Mouse (Mus musculus) c-Kit-positive CD71-negative TER-119-negative erythroid progenitor cells, embryonic 14.5 days (primary cell): ENCODE measurements around the gene Ccdc28b.

Experiments used
- DNase-seq: peaks from one replicate; pipeline ENCODE4 v3.0.0-alpha.2; 2013; ENCODE audit warnings: low read depth

Gene Ccdc28b

DNA sequence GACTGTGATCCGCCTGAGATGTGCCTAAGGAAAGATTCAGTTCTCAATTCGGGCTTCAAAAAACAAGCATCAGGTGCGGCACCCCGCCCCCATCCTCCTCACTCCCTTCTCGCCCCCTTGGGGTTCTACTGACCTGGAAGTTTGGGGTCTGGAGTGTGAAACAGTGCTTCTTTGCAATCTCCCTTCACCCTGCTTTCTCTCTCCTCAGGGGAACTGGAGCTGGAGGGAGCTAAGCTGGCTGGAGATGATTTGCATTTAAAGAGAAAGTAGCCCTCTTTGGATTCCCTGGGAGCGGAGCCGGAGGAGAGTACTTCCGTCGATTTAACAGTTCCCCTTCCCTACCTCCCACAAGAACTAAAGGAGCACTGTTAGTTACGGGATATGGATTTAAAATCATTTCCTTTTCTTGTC is at the start of gene Ccdc28b:
TSS of gene Ccdc28b (minus strand) at position 267 of the 411 bp plus-strand sequence.
- no peak for DNase-seq

DNA sequence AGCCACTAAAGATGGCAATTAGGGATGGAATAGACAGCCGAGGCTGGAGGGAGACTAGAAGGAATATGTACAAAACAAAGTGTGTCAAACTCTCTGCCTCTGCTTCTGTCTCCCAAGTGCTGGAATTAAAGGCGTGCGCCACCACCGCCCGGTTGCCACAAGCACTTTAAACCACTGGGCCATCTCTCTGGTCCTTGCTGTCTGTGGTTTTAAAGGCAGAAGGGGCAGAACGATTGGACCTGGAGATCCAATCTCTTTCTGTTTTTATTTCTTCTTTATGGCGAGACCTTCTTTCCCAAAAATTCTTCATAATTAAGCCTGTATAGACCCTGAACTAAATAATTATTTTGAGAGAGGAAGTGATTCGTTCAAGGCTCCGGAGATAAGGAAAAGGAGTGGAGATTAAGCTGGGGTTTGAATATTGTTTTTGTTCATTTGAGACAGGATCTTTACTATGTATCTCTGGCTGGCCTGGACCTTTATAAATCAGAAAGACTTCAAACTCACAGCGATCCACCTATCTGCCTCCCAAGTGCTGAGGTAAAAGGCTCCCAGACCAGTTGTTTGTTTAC is 49.2 kb upstream of the Ccdc28b start:
- no peak for DNase-seq

DNA sequence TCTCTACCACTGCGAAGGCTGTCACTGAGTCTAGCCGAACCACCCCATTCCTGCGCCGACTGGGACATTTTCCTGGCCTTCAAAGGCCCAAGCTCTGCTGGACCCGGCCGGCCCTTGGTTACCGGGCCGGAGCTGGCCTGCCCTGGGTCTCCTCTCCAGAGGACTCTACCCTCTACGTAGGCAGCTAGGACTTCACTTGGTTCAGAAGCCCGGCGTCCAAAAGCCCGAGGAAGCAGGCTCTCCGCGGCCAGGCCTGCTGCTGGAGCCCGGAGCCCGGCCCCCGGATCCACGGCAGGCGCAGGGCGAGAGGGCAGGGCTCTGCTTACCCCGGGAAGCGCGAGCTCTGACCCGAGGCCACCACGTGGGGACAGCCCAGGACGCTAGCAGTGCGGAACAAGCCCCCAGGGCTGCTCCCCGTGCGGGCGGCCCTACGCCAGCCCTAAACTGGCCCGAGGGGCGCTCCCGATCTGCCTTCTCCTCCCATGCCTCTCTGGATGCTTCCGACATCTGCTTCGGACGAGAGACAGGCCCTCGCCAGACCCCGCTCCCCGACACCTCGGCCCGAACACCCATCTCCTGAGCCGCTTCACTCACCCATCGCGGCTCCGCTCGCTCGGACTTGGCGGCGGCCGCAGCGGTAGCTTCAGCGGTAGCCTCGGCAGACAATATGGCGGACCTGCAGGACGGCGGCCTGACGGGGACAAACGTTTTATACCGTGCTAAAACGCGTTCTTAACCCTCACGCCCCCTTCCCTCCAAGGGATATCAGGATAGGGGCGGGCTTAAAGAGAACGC is 48.5 kb upstream of the Ccdc28b start, which contains the start of gene Kpna6:
TSS of gene Kpna6 (minus strand) at position 685 of the 795 bp plus-strand sequence.
- DNase-seq: peak; percentile 80

DNA sequence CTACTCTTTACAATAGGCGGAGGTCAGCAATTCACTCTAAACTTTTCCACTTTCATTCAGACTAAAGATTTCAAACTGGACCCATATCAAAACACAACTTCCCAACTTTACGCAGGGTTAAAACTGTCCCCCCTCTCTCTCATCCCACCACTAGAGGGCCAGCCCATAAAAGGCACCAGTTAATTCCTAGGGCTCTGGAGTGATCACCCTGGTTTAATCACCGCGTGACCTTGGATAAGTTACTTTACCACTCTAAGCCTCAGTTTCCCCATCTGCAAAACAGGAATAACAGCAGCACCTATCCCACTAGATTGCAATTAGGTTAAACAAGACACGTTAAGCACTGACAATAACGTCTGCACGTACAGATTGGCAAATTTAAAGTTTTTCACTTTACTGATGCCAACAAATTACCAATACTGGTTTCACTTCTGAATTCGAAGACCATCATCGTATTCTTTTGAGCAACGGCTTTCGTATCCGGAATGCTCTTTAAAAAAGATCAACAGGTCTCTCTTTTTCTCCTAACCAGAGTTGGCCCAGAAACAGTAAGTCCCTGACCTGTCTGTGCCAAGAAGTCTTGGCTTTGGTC is 47.8 kb upstream of the Ccdc28b start:
- DNase-seq: peak; percentile 69

DNA sequence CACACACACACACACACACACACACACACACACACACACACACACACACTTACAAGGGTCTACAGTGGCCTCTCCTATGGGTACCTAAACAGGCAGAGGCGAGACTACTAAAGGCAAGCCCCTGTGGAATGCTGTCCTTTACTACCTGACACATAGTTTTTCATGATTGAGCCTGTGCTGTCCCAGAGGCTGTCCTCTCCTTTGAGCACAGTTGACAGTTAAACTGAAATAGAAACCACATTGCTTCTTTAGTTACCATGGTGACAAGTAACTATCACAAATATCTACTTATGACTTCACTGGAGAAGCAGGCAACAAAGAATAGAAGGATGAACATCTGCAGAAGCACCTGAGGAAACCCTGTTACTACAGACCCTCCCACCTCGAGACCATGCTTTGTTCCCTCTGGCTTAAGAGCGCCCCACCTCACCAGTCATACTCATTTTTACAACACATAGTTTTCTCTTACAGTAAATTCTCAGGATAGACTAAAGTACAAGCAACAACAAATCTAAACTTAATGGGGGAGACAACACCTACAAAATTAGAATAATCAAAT is 38.6 kb upstream of the Ccdc28b start:
- DNase-seq: no peak

DNA sequence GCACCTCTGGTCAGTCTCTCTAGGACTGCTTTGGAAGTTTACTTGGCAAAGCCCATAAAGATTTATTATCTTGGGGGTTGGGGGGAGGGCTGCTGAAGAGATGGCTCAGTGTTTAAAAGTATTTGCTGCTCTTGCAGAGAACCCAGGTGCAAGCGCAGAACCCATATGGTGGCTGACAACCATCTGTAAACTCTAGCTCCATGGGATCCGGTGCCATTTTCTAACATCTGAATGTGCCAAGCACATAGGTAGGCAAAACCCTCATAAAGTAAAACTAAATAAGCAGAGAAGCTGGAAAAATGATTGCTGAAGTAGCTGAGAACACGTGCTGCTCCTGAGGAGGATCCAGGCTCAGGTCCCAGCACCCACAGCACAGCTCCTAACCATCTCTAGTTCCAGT is 37.8 kb upstream of the Ccdc28b start:
- no peak for DNase-seq

DNA sequence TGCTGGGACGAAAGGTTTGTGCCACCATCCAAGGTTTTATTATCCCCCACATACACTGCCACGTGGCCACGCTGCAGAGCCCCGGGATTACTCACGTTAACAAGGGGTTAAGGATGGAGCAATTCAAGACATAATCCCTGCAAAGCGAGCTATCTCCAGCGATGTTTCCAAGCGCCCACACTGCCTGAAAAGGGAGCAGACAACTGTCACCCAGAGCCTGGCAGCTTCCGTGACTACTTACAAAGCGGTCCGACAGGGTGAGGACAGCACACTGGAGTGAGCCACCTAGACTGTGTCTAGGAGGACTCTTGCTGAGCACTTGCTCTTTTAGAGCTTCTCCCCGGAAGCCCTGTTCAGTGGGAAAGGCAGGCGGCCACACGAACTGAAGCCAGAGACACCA is 31.0 kb upstream of the Ccdc28b start:
- no peak for DNase-seq

DNA sequence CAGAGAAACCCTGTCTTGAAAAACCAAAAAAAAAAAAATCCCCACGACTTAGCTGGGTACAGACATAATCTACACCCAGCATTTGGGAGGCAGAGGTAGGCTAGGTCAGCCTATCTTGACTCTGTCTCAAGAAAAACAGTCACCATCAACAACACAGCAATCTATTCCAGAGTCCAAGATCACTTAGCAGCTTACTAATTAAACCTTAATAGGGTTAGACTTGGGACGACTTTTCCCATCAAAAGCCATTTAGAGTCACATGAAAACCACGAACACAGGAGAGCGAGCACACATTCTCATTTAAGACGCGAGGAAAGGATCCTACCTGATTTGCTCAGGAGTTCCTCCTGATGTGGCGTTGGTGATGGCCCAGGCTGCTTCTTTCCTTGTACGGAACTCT is 26.6 kb upstream of the Ccdc28b start:
- no peak for DNase-seq

DNA sequence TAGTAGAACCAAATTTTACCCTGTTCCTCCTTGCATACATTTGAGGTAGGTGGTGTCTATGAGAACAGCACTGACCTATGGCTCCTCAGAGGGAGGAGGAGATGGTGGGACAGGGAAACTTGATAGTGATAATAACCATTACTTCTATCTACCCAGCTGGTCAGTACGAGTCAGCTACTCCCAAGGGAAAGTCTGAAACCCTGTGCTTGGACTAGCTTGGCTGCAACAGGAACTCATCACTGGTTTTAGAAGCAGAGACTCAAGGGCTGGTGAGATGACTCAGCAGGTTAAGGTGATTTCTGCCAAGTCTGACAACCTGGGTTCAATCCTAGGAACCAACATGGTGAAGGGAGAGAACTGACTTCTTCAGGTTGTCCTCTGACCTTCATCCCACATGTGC is 24.9 kb upstream of the Ccdc28b start:
- DNase-seq: no peak

DNA sequence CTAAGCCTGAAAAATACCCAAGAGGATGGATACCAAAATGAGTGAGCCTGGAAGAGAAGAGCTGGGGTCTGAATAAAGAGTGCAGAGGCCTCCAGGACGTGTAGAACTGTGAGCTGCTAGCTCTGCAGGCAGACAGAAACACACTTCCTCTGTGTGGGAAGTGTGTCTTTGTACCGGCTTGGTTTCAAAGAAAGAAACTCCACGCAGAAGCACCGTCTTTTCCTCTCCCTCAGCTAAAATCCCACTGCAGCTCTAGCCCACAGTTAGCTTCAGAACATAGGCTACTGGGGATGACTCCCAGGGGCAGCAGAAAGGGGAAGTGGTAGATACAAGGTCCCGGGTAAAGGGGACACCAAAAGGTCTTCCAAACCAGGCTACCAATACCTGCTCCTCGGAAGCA is 21.5 kb upstream of the Ccdc28b start:
- DNase-seq: no peak

DNA sequence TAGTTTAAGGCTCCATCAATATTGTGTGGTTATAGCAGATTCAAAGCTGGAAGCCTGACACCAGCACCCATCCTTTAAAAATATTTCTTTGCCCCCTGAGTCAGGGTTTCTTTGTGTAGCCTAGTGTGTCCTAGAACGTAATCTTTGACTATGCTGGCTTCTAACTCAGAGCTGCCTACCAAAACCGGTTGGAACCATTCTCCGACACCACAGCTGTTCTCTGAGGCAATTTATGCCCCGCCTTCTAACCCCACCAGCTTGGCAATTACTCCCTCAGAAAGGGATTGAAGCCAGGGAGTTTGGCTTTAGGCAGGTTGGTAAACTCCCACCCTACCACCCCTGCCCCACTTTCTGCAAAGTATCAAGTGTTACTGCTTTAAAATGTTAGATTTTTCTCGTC is 18.0 kb upstream of the Ccdc28b start:
- DNase-seq: no peak

DNA sequence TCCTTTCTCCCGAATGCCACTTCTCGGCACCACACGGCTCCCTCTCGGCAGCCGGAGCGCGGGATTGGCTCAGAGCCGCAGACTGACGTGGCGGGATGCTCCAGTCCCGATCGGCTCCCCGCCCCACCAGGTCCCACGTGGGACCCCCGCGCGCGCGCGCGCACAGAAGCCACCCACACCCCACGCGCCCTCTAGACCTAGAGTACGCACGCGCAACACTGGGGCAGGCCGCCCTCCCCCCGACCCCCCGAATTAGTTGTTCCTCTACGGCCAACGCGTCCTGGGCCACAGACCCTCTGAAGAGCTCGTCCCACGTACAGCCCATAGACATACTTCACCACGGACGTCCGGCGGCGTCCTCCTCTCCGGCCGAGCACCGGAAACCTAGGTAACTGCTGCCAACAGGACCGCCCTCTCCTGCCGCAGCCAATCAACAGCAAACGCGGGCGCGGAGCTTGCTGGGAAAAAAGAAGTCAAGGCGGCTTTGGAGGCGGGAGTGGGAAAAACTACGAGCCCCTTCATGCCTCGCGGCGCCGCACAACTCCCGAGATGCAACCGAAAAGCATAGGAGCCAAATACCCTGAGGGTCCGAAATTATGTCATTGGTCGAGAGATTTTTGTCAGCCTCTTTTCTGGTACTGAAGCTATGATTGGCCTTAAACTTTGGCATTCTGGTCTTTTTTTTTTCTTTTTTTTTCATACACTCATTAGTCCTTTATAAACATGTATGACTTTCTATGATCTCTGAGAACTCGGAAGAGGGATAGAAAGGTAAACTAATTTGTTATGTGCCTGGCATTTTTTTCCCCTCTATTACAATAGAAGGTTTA is 17.1 kb upstream of the Ccdc28b start, which contains the start of gene Txlna:
TSS of gene Txlna (minus strand) at position 428 of the 830 bp plus-strand sequence.
- peak; percentile 96 for DNase-seq

DNA sequence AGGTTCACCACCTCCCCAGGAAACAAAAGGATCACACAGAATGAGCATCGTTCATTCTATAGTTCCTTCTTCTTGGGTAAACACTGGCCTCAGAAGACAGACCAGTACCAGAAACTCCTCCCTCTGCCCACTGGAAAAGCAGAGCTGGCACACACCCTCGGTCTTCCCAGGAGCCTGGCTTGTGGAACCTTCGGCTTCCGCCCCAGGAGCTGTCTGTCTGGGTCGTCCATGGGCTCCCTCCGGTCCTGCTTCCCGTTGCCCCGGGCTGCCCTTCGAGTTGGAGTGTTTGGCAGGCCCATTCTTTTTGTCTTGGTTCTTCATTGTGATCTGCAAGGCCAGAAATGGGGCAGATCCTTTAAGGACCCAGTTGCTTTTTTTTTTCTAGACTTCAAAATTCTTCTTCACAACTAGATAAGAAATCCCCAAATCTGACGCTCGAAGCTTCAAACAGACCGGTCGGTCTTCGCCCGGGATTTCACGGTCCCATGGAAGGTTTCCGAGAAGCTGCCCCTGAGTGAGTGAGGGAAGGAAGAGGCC is 16.4 kb upstream of the Ccdc28b start:
- no peak for DNase-seq

DNA sequence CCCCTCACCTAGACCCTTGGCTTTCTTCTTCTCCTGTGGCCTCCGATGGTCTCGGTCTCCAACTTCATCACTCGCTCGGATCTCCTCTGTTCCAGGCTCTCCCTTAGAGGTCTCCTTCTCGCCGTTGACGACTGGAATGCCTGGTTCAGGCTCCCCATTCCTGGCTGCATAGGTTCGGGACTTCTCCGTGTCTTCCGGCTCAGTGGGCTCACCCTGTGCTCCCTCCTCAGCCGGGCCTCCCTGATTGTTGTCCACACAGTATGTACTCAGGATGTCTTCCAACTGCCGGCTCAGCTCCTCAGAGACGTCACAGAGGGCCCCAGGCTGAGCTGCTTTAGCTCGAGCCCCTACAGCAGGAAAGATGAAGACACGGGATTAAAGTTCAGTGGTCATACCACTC is 15.5 kb upstream of the Ccdc28b start:
- DNase-seq: no peak

DNA sequence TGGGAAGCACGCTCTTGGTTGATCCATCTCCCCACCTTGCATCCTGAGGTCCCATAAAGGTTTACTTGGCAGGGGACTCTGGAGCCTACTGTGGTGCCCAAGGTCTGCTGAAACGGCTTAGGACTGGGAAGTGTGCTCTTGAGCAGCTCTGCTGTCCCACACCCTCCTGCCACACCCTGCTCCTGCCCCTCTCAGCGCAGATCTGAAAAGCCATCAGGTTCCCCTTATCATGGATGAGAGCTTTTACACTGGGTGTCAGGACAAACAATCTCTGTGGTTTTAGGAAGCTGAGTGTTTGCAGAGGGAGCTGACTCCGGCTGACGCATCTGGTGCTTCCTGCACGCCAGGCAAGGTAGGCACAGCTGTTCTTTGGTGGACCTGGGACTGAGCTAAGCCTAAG is 10.1 kb upstream of the Ccdc28b start:
- DNase-seq: no peak

DNA sequence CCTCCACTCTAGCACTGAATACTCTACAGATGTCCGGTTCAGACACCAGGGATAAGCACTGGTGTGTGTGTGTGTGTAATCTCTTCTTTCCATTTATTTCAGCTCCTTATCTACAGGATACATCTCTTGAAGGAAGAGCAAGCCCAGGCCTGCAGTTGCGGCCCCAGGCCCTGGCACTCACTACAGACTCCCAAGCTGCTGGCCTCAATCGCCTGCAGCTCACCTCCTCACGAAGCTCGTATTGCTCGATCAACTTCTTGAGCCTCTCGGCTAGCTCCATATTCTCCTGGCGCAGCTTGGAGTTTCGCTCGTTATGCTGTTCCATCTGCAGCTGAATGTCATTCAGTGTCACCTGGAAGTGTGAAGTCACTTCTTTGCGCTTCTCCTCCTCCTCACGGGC is 8.1 kb upstream of the Ccdc28b start:
- no peak for DNase-seq

DNA sequence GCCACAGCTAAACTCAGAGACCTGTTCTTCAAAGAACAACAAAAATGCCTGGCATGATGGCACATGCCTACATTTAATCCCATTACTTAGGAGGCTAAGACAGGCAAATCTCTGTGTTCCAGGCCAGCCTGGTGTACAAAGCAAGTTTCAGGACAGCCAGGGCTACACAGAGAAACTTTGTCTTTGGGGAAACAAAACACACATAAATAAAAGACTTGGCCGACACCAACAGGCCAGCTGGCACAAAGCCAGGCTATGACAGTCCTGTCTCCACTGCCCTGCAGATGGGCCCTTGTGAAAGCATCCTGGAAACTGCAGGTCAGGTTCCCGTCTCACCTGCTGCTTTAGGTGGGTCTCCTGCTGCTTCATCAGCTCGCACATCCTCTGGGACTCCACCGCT is 7.2 kb upstream of the Ccdc28b start:
- no peak for DNase-seq

DNA sequence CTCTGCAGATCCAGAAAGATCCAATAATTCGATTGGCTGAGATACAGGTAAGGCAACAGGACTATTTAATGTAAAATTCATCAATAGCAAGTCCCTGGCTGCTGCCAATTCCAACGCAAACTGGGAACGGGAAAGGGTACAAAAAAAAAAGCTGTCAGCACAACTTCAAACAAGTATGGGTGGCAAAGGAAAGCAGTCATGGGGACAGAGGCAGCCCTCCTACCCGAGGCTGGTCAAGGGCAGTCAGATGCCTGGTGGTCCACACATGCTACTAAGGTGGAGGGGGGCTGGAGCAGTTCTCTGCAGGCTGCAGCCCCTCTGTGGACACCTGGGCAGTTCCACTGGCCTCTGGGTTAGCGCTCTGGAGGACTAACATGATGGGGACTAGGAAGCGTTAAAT is 2.3 kb upstream of the Ccdc28b start:
- DNase-seq: no peak

DNA sequence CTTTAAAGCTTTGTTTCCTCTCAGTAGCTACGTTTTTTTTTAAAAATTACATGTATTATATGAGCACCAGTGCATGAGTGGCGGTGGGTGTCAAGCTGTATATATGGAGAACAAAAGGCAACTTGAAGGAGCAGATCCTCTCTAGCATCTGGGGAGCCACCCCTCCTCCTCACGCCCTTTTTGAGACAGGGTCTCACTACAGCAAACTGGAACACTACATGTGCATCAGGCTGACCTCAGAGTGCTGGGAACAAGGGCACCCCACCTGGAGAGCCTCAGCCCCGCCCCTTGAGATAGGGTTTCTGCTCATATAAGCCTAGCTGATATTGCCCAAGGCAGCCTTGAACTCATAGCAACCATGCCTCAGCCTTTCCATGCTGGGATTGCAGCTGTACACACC is 1.7 kb upstream of the Ccdc28b start:
- no peak for DNase-seq

DNA sequence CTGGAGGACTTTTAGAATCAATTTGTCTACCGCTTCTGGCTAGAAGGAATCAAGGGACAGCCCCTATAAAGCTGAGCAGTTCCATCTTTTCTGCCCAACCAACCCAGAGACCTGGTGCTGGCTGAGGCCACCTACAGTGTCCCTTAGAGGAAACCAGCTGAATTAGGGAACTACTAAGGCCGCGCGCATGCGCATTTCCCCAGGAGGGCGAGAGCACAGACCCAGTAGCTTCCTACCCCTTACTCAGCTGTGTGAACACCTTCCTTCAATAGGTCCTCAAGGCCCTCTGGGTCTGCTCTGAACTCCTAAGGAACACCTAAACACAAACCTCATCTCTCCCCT is 1.3 kb upstream of the Ccdc28b start:
- DNase-seq: no peak

DNA sequence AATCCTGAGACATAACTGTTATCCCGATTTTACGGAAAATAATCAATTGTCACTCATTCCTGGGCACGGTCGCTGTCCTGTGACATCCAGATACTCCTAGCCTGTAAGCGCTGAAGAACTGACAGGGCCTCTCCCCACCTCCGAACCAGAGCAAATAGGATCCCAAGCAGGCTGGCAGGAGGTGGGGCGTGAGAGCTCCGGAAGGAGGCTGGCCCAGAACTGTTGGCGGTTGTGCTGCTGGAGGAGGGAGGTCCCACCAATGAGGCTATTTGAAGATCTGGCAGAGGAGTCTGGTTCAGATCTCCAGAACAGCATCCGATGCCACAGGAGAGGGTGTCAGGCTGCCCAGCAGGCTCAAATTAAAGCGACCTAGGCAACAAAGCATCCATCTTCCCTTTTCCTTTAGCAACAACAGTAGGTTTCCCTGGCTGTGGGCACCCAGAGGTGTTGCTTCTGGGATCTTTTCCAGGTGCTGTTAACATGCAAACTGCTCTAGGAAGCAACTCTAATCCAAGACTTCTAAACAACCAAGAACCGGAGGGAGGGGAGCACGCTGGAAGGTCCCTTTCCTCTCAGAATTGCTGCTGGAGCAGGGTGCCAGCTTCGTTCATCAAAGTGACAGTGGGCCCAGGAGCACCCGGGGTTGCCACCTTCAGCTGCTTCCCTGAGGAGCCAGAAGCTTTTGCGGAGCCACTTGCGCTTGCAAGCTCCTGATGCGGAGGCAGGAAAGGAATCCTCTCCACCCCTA is 708 bp upstream of the Ccdc28b start:
- peak; percentile 83 for DNase-seq
